Mouse (Mus musculus) thymus, adult 2 months (tissue): ENCODE results near the gene Parvb. TPM values are rescaled to one million over a fixed set of nuclear protein-coding genes. Genes with fewer than 3 reads are reported as not detected.
A peak's percentile ranks its signal among the peaks of the same experiment; 100 is the strongest.

ENCODE experiments used
- DNase-seq: peaks from one replicate; pipeline ENCODE4 v3.0.0; 2021
- H3K27ac ChIP-seq: fragments of 200-500 bp; 2 replicates; pipeline ENCODE4 v1.5.1; 2012; ENCODE audit warnings: low read length, control low read depth; ENCODE audit not compliant: control insufficient read depth, insufficient read depth
- H3K27me3 ChIP-seq: fragments of 200-500 bp; 2 replicates; pipeline ENCODE4 v1.6.1; 2012; ENCODE audit warnings: mild to moderate bottlenecking, low read length, moderate library complexity, mixed read lengths; ENCODE audit not compliant: control insufficient read depth, insufficient read depth
- H3K36me3 ChIP-seq: fragments of 200-500 bp; 2 replicates; pipeline ENCODE4 v1.6.1; 2012; ENCODE audit warnings: mild to moderate bottlenecking, low read length, moderate library complexity; ENCODE audit not compliant: control insufficient read depth, insufficient read depth
- H3K4me1 ChIP-seq: fragments of 200-500 bp; replicated peaks from 2 replicates; pipeline ENCODE4 v1.6.1; 2012; ENCODE audit warnings: low read length; ENCODE audit not compliant: control insufficient read depth, insufficient read depth
- H3K4me3 ChIP-seq: fragments of 200-500 bp; 2 replicates; pipeline ENCODE4 v1.5.1; 2012; ENCODE audit warnings: mild to moderate bottlenecking, low read length, control low read depth, moderate library complexity; ENCODE audit not compliant: control insufficient read depth, insufficient read depth
- CTCF ChIP-seq: fragments of 200-500 bp; IDR thresholded peaks from 2 replicates; pipeline ENCODE4 v1.5.1; 2012; ENCODE audit warnings: mild to moderate bottlenecking, control low read depth, low read length, moderate library complexity, borderline replicate concordance; ENCODE audit not compliant: control insufficient read depth, poor library complexity, insufficient read depth; ENCODE audit errors: extremely low read depth
- POLR2A ChIP-seq: fragments of 200-500 bp; IDR thresholded peaks from 2 replicates; pipeline ENCODE4 v1.6.1; 2012; ENCODE audit warnings: mild to moderate bottlenecking, low read length, control low read depth, moderate library complexity; ENCODE audit not compliant: control insufficient read depth, poor library complexity, insufficient read depth; ENCODE audit errors: extremely low read depth
- WGBS: fragments of 180-500 bp; shearing (Covaris S2); methylation state at CpG from one replicate; pipeline ENCODE4 v1.1.7; 2018; 5-methylcytosine and 5-hydroxymethylcytosine counted together
- polyA plus RNA-seq: library from polyadenylated mRNA; depleted of rRNA; stranded (reverse); fragments of >200 nt; gene quantifications from 2 replicates; pipeline ENCODE4 v1.2.3, GENCODE M21; 2012

Gene Parvb
- polyA plus RNA-seq, 1 experiment: 6.8 TPM

DNA sequence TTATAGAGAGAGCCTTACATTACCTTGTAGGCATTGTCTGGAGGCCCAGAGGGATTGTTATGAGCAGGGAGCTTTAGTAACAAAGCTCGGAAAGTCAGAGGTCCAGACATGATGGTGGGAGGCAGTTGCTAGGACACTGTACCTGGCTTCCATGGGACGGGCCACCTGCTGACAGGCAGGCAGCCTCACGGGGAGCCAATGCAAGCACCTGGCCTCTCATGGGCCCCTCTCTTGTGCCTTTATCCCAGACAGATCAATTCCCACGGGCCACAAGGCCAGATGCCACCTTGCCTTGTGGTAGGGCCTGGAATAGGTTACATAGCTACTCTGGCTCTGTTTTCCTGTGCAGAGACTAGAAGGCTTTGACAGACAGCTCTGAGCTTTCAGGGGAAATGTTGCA lies 20.3 kb upstream of the Parvb start:
- H3K27me3 ChIP-seq: no peaks in the 10 kb centered on the region
- peaks cover 4% of the 10 kb centered on the region for H3K4me1 ChIP-seq
- DNase-seq: no peak
- no peak overlapping the region for H3K27ac ChIP-seq
- no peak overlapping the region for H3K4me3 ChIP-seq
- peaks cover 11% of the 10 kb centered on the region for H3K36me3 ChIP-seq
- no peak for TF ChIP-seq POLR2A
- TF ChIP-seq CTCF: no peak
- WGBS: 84% methylated on average over 4 of the region's 4 CpGs

DNA sequence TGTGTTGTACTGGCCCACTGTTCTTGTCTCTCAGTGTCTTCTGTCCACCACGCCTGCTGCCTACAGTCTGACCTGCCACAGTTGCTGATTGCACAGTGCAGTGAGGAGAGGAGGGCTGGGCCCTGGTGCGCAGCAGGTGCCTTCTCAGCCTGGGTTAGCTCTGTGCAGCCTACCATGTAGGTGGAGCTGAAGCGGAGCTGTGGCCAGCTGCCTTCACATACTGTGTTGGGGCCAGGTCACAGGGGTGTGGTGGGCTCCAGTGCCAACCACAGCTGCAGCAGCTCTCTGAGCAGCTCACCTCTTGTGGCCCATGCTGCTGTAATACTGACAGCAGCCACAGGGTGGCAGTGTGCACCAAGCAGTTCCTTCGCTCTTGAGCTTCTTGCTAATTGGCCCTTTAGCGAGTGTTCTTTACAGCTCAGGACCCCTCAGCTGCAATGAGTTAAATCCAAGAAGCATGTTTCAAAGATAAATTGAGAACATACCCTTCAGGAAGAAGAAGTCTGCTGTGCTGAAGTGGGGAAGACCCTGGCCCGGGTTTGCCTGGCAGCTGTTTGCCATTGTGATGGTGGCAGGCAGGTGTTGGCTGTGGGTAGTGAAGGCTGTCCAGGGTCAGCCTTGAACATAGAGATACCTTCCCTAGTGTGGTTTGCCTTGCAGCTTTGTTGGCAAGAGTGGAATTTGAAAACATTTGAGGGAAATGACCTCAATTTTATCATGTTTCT lies 19.6 kb upstream of the Parvb start:
- H3K36me3 ChIP-seq: peaks cover 10% of the 10 kb centered on the region; the same call in 1 of the 2 replicates
- H3K4me1 ChIP-seq: peaks cover 4% of the 10 kb centered on the region
- H3K27me3 ChIP-seq: no peaks in the 10 kb centered on the region
- no peak overlapping the region for H3K27ac ChIP-seq
- TF ChIP-seq POLR2A: no peak
- TF ChIP-seq CTCF: peak; percentile 92
- no peak overlapping the region for H3K4me3 ChIP-seq
- 50% methylated on average over 6 of the region's 6 CpGs for WGBS
- peak; percentile 81 for DNase-seq

DNA sequence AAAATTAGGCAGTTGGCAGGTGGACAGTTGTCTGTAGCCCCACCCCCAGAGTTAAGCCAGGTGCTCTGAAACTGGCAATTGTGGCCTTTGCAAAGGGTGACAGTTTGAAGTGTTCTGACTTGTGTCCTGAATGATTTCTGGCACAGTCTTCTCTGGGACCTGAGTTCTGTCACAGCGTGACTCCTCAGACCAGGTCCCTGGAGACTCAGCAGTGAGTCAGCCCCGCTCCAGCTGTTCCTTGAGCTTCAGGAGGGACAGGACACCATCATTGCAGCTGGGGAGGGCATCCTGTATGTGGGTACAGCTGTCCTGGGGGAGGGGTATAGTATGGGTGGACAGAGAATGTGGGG lies 19.1 kb upstream of the Parvb start:
- peaks cover 10% of the 10 kb centered on the region; the same call in 1 of the 2 replicates for H3K36me3 ChIP-seq
- no peaks in the 10 kb centered on the region for H3K27me3 ChIP-seq
- 89% methylated on average over 2 of the region's 2 CpGs for WGBS
- no peak overlapping the region for H3K27ac ChIP-seq
- no peak for DNase-seq
- no peak overlapping the region for H3K4me3 ChIP-seq
- TF ChIP-seq CTCF: no peak
- no peak for TF ChIP-seq POLR2A
- peaks cover 4% of the 10 kb centered on the region for H3K4me1 ChIP-seq

DNA sequence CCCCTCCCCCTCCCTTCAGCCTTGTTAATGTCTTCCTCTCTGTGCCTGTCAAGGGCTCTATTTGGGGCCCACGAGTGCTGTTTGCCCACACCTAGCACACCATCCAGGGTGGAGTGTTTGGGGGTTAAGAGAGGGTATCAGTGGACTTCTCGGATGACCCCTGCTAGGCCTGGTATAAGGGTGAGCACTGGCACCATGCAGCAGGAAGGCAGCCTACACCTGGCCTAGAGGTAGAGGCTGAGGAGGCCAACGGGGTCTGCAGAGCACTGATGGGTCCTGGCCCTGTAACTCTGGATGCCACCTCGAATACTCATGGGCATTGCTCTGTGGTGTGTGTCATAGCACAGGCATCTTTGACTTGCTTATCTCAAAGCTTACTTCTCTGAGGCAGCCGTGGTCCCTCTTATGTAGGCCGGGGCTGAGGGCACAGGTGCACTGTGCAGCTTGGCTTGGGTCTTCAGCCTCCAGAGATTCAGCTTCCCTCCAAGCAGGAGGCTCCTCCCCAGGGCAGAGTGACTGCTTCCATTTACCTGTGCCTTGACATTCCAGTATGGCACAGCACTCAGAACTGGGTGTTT lies 18.6 kb upstream of the Parvb start:
- H3K27me3 ChIP-seq: no peaks in the 10 kb centered on the region
- 64% methylated on average over 6 of the region's 6 CpGs for WGBS
- peaks cover 10% of the 10 kb centered on the region; the same call in 1 of the 2 replicates for H3K36me3 ChIP-seq
- H3K4me3 ChIP-seq: no peak overlapping the region
- H3K4me1 ChIP-seq: peaks cover 4% of the 10 kb centered on the region
- H3K27ac ChIP-seq: no peak overlapping the region
- DNase-seq: no peak
- TF ChIP-seq CTCF (no peak), POLR2A (no peak)

DNA sequence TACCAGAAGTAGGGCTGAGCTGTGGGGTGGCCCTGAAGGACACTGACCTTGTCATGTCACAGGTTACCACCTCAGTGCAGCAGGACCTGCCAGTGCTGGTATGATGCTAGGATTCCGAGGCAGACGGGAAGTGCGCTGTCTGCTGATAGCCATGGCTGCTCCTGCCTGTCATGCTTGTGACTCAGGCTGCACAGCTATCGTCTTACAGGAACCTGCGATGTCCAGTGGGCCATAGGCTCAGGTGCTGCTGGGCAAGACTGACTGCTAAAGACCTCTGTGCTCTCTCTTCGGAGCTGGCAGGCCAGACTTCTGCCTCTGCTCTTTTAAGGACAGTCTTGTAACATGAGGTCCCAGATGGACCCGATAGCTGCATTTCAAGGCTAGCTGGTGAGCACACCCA lies 17.4 kb upstream of the Parvb start:
- Histone ChIP-seq H3K27me3 (no peaks in the 10 kb centered on the region), H3K36me3 (peaks cover 6% of the 10 kb centered on the region; the same call in 1 of the 2 replicates), H3K27ac (no peak overlapping the region), H3K4me3 (no peak overlapping the region), H3K4me1 (peaks cover 2% of the 10 kb centered on the region; the same call in 1 of the 2 replicates)
- no peak for TF ChIP-seq POLR2A
- no peak for TF ChIP-seq CTCF
- no peak for DNase-seq
- WGBS: 97% methylated on average over 7 of the region's 7 CpGs

DNA sequence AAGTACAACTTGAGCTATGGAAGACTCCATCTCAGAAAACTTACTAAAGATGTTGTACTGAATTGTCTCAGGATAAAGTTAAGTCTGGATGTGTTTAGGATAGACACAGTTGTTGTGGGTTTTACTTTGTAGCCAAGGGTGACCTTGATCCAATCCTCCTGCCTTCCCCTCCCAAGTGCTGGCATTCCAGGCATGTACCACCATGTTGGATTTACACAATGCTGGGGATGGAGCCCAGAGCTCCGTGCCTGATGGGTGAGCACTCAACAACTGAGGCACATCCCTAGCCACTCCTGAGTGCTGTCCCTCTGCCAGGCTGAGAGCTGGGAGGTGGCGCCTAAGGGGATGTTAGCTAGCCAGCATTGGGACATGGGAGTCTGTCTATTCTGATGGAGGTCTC lies 16.6 kb upstream of the Parvb start:
- Histone ChIP-seq H3K4me1 (peaks cover 2% of the 10 kb centered on the region; the same call in 1 of the 2 replicates), H3K4me3 (no peak overlapping the region), H3K36me3 (peaks cover 6% of the 10 kb centered on the region; the same call in 1 of the 2 replicates), H3K27ac (no peak overlapping the region), H3K27me3 (no peaks in the 10 kb centered on the region)
- TF ChIP-seq CTCF: no peak
- no peak for TF ChIP-seq POLR2A
- 95% methylated on average over 2 of the region's 2 CpGs for WGBS
- no peak for DNase-seq
